Mouse (Mus musculus) ES-Bruce4 (cell line): Measurements from ENCODE around the gene 9830107B12Rik. TPM values are rescaled to one million over a fixed set of nuclear protein-coding genes. Genes with fewer than 3 reads are reported as not detected.

Experiments used
- H3K27ac ChIP-seq: 2 replicates; pipeline ENCODE4 v1.5.1; 2012; ENCODE audit warnings: low read length, inconsistent platforms; ENCODE audit not compliant: insufficient read depth
- H3K27me3 ChIP-seq: 2 replicates; pipeline ENCODE4 v1.6.1; 2012; ENCODE audit warnings: mild to moderate bottlenecking, low read length, inconsistent platforms; ENCODE audit not compliant: control insufficient read depth, poor library complexity, insufficient read depth, severe bottlenecking
- H3K36me3 ChIP-seq: 2 replicates; pipeline ENCODE4 v1.6.1; 2012; ENCODE audit warnings: inconsistent platforms, mild to moderate bottlenecking, low read length, moderate library complexity; ENCODE audit not compliant: control insufficient read depth, poor library complexity, insufficient read depth, severe bottlenecking
- H3K4me1 ChIP-seq: one replicate; pipeline ENCODE4 v1.8.1; 2011; ENCODE audit warnings: low read length; ENCODE audit not compliant: control insufficient read depth, insufficient read depth
- H3K4me3 ChIP-seq: 2 replicates; pipeline ENCODE4 v1.5.1; 2011; ENCODE audit warnings: low read depth, mild to moderate bottlenecking, low read length
- H3K9ac ChIP-seq: 2 replicates; pipeline ENCODE4 v1.6.1; 2012; ENCODE audit warnings: low read depth, mild to moderate bottlenecking, inconsistent platforms; ENCODE audit not compliant: poor library complexity, severe bottlenecking
- H3K9me3 ChIP-seq: replicated peaks from 2 replicates; pipeline ENCODE4 v1.6.1; 2012; ENCODE audit warnings: mild to moderate bottlenecking, low read length, inconsistent platforms; ENCODE audit not compliant: control insufficient read depth, poor library complexity, insufficient read depth, severe bottlenecking
- CTCF ChIP-seq: IDR thresholded peaks from one replicate; pipeline ENCODE4 v1.8.1; 2011; ENCODE audit warnings: low read depth, low read length
- EP300 ChIP-seq: IDR thresholded peaks from 2 replicates; pipeline ENCODE4 v1.6.1; 2011; ENCODE audit warnings: low read depth, low read length; ENCODE audit not compliant: insufficient read depth
- POLR2A ChIP-seq: IDR thresholded peaks from one replicate; pipeline ENCODE4 v1.8.1; 2011; ENCODE audit warnings: low read length; ENCODE audit not compliant: insufficient read depth
- polyA plus RNA-seq: library from polyadenylated mRNA; stranded (reverse); fragments of >200 nt; gene quantifications from 2 replicates; pipeline ENCODE4 v1.2.4, GENCODE M21; 2011; ENCODE audit warnings: low read depth; ENCODE audit not compliant: missing spikeins, insufficient read depth, insufficient read length

9830107B12Rik gene
- polyA plus RNA-seq, 1 experiment, result not detected

DNA sequence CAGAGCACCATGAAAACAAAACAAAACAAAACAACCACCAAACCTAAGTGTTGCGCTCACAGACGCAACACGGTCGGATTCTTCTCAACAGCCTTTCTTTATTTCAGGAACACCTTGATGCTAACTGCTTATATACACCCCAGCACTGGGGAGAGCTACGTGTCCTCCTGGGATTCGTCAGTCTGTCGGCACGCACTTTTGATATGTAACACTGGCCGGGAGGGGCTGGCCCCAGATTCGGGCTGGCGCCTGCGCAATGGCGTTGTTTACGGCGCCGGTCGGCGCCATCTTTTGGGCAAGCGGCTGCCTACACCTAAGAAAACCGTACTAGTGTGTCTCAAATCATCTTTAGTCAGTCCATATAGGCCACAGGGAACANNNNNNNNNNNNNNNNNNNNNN, 25.6 kb downstream of the 9830107B12Rik start:
- Histone ChIP-seq H3K27ac (no peak overlapping the region), H3K9ac (no peak overlapping the region), H3K4me3 (no peak overlapping the region), H3K27me3 (no peaks in the 10 kb centered on the region), H3K36me3 (no peaks in the 10 kb centered on the region), H3K9me3 (no peaks in the 10 kb centered on the region), H3K4me1 (no peaks in the 10 kb centered on the region)
- TF ChIP-seq POLR2A (no peak), EP300 (no peak)

GRCm38 (mm10) chr17:48119656-48120055, 26.4 kb downstream of the 9830107B12Rik start:
- Histone ChIP-seq H3K27ac (no peak overlapping the region), H3K27me3 (no peaks in the 10 kb centered on the region), H3K36me3 (no peaks in the 10 kb centered on the region), H3K4me1 (no peaks in the 10 kb centered on the region), H3K4me3 (no peak overlapping the region), H3K9ac (no peak overlapping the region), H3K9me3 (no peaks in the 10 kb centered on the region)
- TF ChIP-seq EP300, result no peak
- TF ChIP-seq CTCF, result peak; percentile 73
- TF ChIP-seq POLR2A, result no peak

DNA sequence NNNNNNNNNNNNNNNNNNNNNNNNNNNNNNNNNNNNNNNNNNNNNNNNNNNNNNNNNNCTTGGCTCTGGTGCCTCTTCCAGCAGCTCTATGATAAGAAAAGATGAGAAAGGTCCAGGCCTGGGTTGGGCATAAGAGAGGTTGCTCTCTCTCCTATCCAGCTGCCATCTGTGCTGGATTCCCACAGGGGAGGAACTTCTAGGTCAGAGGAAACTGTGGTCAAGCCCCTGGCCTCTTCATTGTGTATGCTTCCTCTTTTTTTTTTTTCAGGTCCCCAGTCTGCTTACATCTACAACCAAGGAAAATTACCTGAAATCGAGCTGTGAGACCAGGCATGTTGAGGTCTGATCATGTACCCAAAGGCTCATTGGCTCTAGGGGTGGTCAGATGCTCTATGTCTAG, 27.5 kb downstream of the 9830107B12Rik start:
- TF ChIP-seq CTCF (no peak), POLR2A (no peak), EP300 (no peak)
- Histone ChIP-seq H3K9me3 (no peaks in the 10 kb centered on the region), H3K4me3 (no peak overlapping the region), H3K9ac (no peak overlapping the region), H3K27me3 (no peaks in the 10 kb centered on the region), H3K27ac (no peak overlapping the region), H3K36me3 (no peaks in the 10 kb centered on the region), H3K4me1 (no peaks in the 10 kb centered on the region)

- H3K27me3 ChIP-seq, result no peaks in the 10 kb centered on the region
Measured at GRCm38 (mm10) chr17:48110547-48111287, 35.4 kb downstream of the 9830107B12Rik start.

GRCm38 (mm10) chr17:48108520-48108919, 37.5 kb downstream of the 9830107B12Rik start:
- Histone ChIP-seq H3K27me3 (no peaks in the 10 kb centered on the region), H3K36me3 (no peaks in the 10 kb centered on the region), H3K27ac (no peak overlapping the region), H3K4me3 (no peak overlapping the region), H3K9ac (no peak overlapping the region), H3K4me1 (peaks cover 4% of the 10 kb centered on the region), H3K9me3 (no peaks in the 10 kb centered on the region)
- TF ChIP-seq CTCF, result no peak
- TF ChIP-seq EP300, result no peak
- TF ChIP-seq POLR2A, result no peak

More at GRCm38 (mm10) chr17:48110547-48111287, 35.4 kb downstream of the 9830107B12Rik start:
- H3K9ac ChIP-seq, result no peak overlapping the region
- no peak overlapping the region for H3K4me3 ChIP-seq
- peaks cover 4% of the 10 kb centered on the region for H3K4me1 ChIP-seq
- no peaks in the 10 kb centered on the region for H3K9me3 ChIP-seq
- TF ChIP-seq CTCF, result peak; percentile 69
- TF ChIP-seq POLR2A, result no peak
- no peak overlapping the region for H3K27ac ChIP-seq
- no peaks in the 10 kb centered on the region for H3K36me3 ChIP-seq

GRCm38 (mm10) chr17:48107862-48108261, 38.2 kb downstream of the 9830107B12Rik start:
- Histone ChIP-seq H3K4me3 (no peak overlapping the region), H3K36me3 (no peaks in the 10 kb centered on the region), H3K9me3 (no peaks in the 10 kb centered on the region), H3K9ac (no peak overlapping the region), H3K27ac (no peak overlapping the region), H3K4me1 (peaks cover 4% of the 10 kb centered on the region), H3K27me3 (no peaks in the 10 kb centered on the region)
- TF ChIP-seq POLR2A (no peak), EP300 (no peak), CTCF (peak; percentile 32)
